Mouse (Mus musculus): ENCODE measurements at regions not wholly inside any gene's neighbourhood (a gene's known extent, or its start where the extent isn't known, plus 50 kb on each side); places are given as distances from the start of the nearest gene placed in this dataset.

GRCm38 (mm10) chr4:149829964-149830363 is 55.9 kb upstream of the Slc25a33 start:
- Histone ChIP-seq H3K4me3 (ENCODE audit: low read depth, low read length) (no peak overlapping the region), H3K4me1 (ENCODE audit: control insufficient read depth, insufficient read depth, low read length) (no peaks in the 10 kb centered on the region), H3K36me3 (ENCODE audit: control insufficient read depth, insufficient read depth, low read length) (no peaks in the 10 kb centered on the region), H3K4me2 (no peak overlapping the region), H3K27me3 (ENCODE audit: control insufficient read depth, insufficient read depth, low read length) (no peaks in the 10 kb centered on the region), H3K9me3 (ENCODE audit: control insufficient read depth, low read length) (no peaks in the 10 kb centered on the region), H3K27ac (ENCODE audit: low read depth, low read length) (no peak overlapping the region), H3K9ac (ENCODE audit: low read length) (no peak overlapping the region)
- DNase-seq (ENCODE audit: low spot score, missing footprints) (peak; percentile 67), ATAC-seq (ENCODE audit: low FRiP score) (no peak)
- 90% methylated on average over 4 of the region's 4 CpGs for WGBS

GRCm38 (mm10) chr4:149827784-149828183 is 53.7 kb upstream of the Slc25a33 start:
- H3K27ac ChIP-seq (ENCODE audit: low read depth, low read length) = no peak overlapping the region
- no peaks in the 10 kb centered on the region for H3K9me3 ChIP-seq (ENCODE audit: control insufficient read depth, low read length)
- no peak overlapping the region for H3K4me2 ChIP-seq
- ATAC-seq (ENCODE audit: low FRiP score) = no peak
- WGBS = 91% methylated on average over 4 of the region's 4 CpGs
- H3K36me3 ChIP-seq (ENCODE audit: control insufficient read depth, insufficient read depth, low read length) = no peaks in the 10 kb centered on the region
- no peak overlapping the region for H3K4me3 ChIP-seq (ENCODE audit: low read depth, low read length)
- no peaks in the 10 kb centered on the region for H3K4me1 ChIP-seq (ENCODE audit: control insufficient read depth, insufficient read depth, low read length)
- no peaks in the 10 kb centered on the region for H3K27me3 ChIP-seq (ENCODE audit: control insufficient read depth, insufficient read depth, low read length)
- no peak overlapping the region for H3K9ac ChIP-seq (ENCODE audit: low read length)
- peak; percentile 81 for DNase-seq (ENCODE audit: low spot score, missing footprints)
